Mouse (Mus musculus) left cerebral cortex, postnatal 36 days (tissue): ENCODE results near the gene Alkbh7. TPM values are rescaled to one million over a fixed set of nuclear protein-coding genes. Genes with fewer than 3 reads are reported as not detected.
A peak's percentile ranks its signal among the peaks of the same experiment; 100 is the strongest.

Experiments
- DNase-seq, 2 experiments: peaks; one replicate each; pipeline ENCODE4 v3.0.0; 2021 to 2022; ENCODE audit warnings: low spot score in 2 of 2, mixed read lengths in 1 of 2
- intact Hi-C: fragments of 180-260 bp; cut with DNase I; formaldehyde crosslinking; loops from one replicate; pipeline ENCODE4 v1.15.1; 2025
- total RNA-seq, 2 experiments: library from RNA; stranded (reverse); gene quantifications; 2 replicates each; pipeline ENCODE4 v1.2.3; 2021

Alkbh7 gene
- total RNA-seq, 2 experiments from 2014 or later = 20.5 to 26.2 TPM

DNA sequence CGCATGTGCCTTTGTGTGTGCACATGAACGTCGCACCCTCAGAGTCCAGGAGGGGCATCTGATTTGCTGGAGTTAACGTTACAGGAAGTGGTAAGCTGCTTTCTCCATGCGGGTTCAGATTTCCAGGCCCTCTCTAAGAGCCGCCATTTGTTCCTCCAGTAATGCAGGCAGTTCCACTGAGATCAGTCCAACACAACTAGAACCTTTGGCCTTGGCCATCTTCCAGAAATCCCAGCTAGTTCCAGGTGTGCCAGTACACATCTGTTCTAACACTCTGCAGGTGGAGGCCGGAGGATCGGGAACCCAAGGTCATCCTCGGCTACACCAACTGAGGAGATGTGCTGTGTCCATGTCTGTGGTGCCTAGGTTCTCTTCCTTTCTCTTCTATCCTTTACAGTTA, 12.3 kb upstream of the Alkbh7 start:
- no peak for DNase-seq
- intact Hi-C loops = loop anchor here (10.0 kb wide), 1 partner anchor 180 kb away; no protein-coding TSS in a partner anchor

GRCm38 (mm10) chr17:56985656-56986055, 11.5 kb upstream of the Alkbh7 start:
- intact Hi-C loops = loop anchor here (10.0 kb wide), 1 partner anchor 181 kb away; no protein-coding TSS in a partner anchor
- DNase-seq = no peak

DNA sequence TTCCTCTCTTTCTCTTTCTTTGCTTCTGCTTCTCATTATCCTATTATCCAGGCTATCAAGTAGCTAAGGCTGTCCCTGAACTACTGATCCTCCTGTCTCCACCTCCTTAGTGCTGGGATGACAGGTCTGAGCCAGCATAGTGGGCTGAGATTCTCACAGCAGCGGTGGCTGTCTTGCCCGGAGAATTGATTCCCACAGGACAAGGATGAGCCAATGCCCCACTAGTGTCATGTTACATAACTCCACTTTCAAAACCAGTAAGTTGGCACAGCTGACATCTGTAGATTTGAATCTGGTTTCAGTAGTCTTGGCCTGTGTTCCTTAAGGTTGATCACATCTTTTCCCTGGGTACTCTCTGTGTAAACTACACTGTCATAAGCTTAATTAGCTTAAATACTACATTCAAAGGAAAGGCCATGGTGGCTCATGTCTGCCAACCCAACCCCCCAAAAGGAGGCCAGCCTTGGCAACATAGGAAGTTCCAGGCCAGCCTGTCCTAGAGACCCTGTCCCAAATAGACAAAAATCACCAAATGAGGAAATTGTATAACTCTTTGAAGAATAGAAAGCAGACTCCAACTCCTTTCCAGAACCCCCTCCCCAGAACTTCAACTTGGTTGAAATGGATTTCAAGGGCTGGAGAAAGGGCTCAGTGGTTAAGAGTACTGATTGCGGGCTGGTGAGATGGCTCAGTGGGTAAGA, 10.9 kb upstream of the Alkbh7 start:
- intact Hi-C loops = loop anchor here (10.0 kb wide), 1 partner anchor 181 kb away; no protein-coding TSS in a partner anchor

GRCm38 (mm10) chr17:56988441-56988840, 8.7 kb upstream of the Alkbh7 start:
- intact Hi-C loops = loop anchor here (10.0 kb wide), 1 partner anchor 184 kb away; no protein-coding TSS in a partner anchor
- no peak for DNase-seq

More for the DNA sequence above, 10.9 kb upstream of the Alkbh7 start:
- no peak for DNase-seq

GRCm38 (mm10) chr17:56988921-56989430, 8.2 kb upstream of the Alkbh7 start:
- DNase-seq = no peak
- intact Hi-C loops = loop anchor here (10.0 kb wide), 1 partner anchor 184 kb away; no protein-coding TSS in a partner anchor

DNA sequence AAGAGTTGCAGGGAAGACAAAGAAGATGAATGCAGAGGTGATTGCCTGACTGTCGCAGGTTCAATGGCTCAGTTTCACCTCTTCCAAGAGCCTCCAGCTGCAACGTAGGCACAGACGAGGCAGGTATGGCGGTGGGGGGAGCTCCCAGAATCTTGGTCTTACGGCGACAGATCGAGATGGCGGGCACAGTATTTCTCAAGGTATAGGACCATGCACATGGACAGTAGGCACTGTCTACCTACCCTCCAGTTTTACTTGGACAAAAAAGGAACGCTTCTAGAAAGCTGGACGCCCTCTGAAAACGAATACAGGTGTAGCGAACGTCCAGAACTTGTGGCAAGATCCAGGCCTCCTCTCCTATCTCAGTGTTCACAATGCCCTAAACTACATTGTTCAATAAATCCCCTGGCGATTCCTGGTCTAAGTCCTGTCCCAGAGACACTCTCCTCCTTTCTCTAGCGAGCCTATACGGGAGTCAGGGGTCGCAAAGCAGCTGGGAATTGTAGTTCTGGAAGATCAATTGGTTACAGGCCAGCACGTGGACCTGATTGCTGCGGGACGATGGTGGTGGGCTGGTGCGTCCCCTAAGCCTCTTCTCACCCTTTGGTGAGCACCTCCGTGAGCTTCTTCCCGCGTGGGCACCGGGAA, 7.5 kb upstream of the Alkbh7 start:
- intact Hi-C loops = loop anchor here (1.0 to 10.0 kb wide), 3 partner anchors 22 to 185 kb away; partner anchors contain the start of genes Gm17949 and Gtf2f1
- DNase-seq = no peak

GRCm38 (mm10) chr17:56990115-56990746, 6.9 kb upstream of the Alkbh7 start, which contains the start of gene Clpp:
Clpp (plus strand) TSS chr17:56990305.
- DNase-seq = peak; percentile 94
- intact Hi-C loops = loop anchor here (1.0 to 10.0 kb wide), 2 partner anchors 21 to 175 kb away; partner anchors contain the start of genes Gm17949 and Gtf2f1

- intact Hi-C loops = loop anchor here (1.0 to 10.0 kb wide), 2 partner anchors 20 to 174 kb away; partner anchors contain the start of genes Gm17949 and Gtf2f1
- DNase-seq = no peak
Observed at GRCm38 (mm10) chr17:56990966-56991365, 6.2 kb upstream of the Alkbh7 start.

- intact Hi-C loops = loop anchor here (5.0 to 10.0 kb wide), 2 partner anchors 88 to 170 kb away; no protein-coding TSS in a partner anchor
- no peak for DNase-seq
Observed at GRCm38 (mm10) chr17:56995046-56995445, 2.1 kb upstream of the Alkbh7 start.

GRCm38 (mm10) chr17:56996506-56996905, 633 bp upstream of the Alkbh7 start:
- DNase-seq = no peak
- intact Hi-C loops = loop anchor here (5.0 to 10.0 kb wide), 2 partner anchors 89 to 168 kb away; no protein-coding TSS in a partner anchor

- intact Hi-C loops = loop anchor here (5.0 to 10.0 kb wide), 2 partner anchors 92 to 165 kb away; no protein-coding TSS in a partner anchor
- DNase-seq = no peak
Observed at GRCm38 (mm10) chr17:56999414-56999813, 2.3 kb downstream of the Alkbh7 start.

GRCm38 (mm10) chr17:56999968-57000609, 3.0 kb downstream of the Alkbh7 start, which contains the start of gene Pspn:
Pspn (minus strand) TSS chr17:57000018.
- intact Hi-C loops = loop anchor here (5.0 to 10.0 kb wide), 3 partner anchors 93 to 245 kb away; partner anchors contain the start of genes Gpr108 and Trip10
- no peak for DNase-seq

- DNase-seq = no peak
- intact Hi-C loops = loop anchor here (10.0 kb wide), 1 partner anchor 244 kb away; the partner anchor contains the start of genes Gpr108 and Trip10
Observed at GRCm38 (mm10) chr17:57001228-57001627, 4.1 kb downstream of the Alkbh7 start.

DNA sequence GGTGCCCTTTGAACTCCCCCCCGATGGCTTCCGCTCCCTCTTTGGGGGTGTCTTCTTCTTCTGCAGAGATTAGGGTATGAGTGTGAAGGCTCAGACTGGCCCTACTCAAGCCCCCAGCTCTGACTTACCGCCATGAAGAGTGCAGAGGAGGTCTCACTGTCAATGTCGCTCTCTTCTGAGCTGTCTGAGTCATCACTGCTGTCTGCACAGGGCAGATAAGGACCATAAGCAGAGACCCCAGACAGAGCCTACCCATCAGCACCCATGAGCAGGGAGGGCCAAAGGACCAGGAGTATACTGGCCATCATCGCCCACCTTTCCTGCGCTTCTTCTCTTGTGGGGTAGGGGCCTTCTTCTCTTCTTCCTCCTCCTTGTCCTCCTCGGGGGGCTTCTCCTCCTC, 6.9 kb downstream of the Alkbh7 start:
- no peak for DNase-seq
- intact Hi-C loops = loop anchor here (10.0 kb wide), 1 partner anchor 241 kb away; the partner anchor contains the start of genes Gpr108 and Trip10

- intact Hi-C loops = loop anchor here (10.0 kb wide), 1 partner anchor 237 kb away; the partner anchor contains the start of genes Gpr108 and Trip10
- DNase-seq = no peak
Observed at GRCm38 (mm10) chr17:57007137-57007905, 10.2 kb downstream of the Alkbh7 start.

DNA sequence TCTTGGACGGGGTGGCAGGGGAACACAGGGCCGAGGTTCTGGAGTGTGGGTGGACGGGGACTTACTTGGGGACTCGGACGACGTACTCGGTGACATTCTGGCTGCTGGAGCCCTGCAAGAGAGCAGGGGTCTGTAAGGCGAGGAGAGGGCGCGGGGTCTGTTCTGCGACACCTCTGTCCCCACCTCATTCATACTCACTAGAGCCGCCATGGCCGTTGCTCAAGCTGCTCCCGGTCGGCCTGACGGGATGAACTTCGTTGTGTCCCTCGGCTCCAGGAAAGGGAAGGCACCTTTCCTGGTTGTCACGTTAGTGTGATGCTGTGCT, 13.7 kb downstream of the Alkbh7 start:
- DNase-seq = no peak
- intact Hi-C loops = loop anchor here (1.0 kb wide), 1 partner anchor 21 kb away; the partner anchor contains the start of gene Clpp

DNA sequence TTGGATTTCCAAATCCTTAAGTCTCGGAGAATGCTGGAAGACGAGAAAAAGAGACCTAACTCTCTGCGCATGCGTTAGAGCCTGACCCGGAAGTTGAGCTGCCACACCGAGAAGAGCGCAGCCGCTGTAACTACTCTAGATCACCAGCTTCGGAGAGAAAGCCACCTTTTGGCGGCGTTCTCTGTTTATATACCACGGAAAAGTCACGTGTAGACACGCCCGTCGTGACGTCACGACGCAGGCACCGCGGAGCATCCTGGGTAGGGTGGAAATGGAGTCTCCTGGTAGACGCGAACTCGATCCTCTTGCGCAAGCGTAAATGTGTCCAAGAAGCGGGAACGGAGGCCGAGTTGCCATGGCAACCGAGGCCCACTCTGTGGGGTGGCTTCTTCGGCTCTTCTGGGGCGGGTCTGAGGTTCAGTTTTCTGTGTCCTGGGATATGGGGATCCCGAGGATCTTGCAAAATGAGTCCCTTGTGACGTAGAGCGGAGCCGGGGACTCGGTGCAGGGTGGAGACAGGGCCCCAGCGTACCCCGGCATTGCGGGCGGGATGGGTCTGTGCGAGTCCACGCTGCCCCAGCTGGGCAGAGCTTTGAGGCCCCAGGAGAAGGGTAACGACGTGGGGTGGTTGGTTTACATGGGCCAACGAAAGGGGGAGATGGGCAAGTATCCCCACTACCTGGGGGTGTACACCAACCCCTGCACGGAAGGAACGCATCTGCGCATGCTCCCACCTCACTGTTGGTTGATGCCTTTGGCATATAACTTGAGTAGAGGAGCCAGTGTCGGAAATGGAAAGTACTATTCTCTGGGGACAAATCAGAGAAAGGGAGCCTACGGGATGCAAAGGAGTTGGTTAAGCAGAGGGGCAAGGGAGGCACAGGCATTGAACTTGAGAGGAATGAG, 14.3 kb downstream of the Alkbh7 start, which contains the start of the genes Gtf2f1 and Gm17949:
Gtf2f1 (minus strand) TSS at position 53 of the 906 bp plus-strand sequence.
Gm17949 (plus strand) TSS at position 234 of the 906 bp plus-strand sequence.
- peak; percentile 94 to 95 for DNase-seq
- intact Hi-C loops = loop anchor here (1.0 kb wide), 1 partner anchor 21 kb away; the partner anchor contains the start of gene Clpp
